Mouse (Mus musculus) spleen, postnatal 10 days (tissue): ENCODE results near the gene Phlda2.

Source experiments
- DNase-seq, 2 experiments: peaks; one replicate each; pipeline ENCODE4 v3.0.0; 2021 to 2022; ENCODE audit warnings: low spot score in 2 of 2

Gene Phlda2

DNA sequence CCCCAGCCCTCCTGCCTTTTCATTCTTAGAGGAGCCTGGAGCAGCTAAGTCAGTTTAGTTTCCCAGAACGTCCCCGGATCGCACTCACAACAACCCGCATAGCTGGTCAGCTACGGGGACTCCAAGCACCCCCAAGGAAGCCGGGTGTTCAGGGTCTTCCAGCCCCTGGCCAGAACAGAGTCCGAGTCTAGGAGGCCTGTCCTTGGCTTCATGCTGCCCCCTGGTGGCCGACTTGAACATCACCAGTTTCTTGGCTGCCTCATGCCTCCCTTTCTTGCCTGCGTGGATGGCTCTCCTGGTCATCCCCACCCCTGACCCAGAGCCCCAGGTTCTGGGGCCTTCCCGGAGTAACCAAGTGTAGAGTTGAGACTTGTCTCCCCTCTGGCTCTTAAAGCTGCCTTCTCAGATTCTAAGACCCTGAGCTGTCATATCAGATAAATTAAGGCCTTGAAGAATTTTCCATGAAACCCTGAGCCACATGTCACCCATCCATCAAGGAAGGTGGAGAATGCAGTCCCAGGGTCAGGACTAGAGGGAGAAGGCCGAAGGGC is 39.0 kb downstream of the Phlda2 start:
- DNase-seq: peak; percentile 58 to 82

DNA sequence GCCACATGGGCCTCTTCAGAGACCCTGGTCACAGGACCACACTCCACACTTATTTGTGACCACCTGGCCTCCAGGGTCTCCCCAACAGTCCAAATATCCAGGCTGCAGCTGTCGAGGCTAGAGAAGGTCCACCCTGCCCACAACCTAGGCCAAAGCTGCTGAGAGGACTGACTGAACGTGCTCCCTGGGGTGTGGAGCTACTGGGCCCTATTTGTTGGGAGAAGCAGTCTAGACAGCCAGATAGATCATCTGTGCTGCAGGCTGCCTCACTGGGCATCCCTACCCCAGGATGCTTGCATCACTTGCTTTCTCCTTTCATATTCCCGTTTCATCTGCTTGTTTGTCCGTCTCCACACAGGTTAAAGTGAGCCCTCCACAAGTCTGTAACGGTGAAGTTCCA is 40.4 kb downstream of the Phlda2 start:
- DNase-seq: no peak

DNA sequence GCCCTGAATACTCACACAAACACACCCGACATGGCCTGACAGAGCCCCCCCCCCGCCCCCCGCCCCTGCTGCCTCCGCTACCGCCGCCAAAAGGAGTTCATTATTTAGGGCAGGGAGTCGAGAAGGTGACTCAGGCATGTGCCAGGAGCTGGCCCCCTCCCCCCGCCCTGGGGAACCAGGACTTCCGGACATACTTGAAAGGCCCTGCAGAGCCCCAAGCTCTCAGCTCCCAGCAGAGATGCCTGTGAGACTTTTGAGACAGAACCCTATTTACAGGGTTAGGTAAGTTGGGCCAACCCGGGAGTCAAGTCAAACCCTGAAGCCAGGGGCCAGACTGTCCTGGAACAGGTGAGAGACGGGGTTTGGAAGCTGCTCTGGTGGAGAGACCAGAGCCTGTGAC is 41.0 kb downstream of the Phlda2 start:
- DNase-seq: no peak

DNA sequence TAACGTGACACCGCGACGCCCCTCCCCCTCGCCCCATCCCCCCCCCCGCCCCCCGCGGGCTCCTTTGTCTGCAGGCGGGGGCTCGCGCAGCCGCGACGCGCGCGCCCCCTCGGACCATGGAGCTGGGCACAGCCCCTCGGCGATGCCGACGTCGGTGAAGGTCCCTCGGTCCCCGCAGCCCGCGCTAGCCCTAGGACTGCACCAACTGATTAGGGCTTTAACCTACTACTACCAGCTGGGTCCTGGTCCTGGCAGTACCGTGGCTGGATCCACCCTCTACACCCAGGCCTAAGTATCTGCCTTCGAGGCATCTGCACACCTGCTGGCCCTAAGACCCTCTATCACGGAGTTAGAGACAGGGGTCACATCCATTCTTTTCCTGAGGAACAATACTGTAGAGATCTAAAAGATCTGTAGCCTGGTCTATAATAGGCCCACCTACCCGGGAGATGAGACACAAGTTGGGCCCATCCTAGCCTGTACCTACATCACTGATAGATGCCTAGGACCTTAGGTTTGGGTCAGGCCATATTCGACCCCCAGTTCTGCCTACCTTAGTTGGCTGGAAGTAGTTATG is 41.6 kb downstream of the Phlda2 start:
- DNase-seq: no peak

DNA sequence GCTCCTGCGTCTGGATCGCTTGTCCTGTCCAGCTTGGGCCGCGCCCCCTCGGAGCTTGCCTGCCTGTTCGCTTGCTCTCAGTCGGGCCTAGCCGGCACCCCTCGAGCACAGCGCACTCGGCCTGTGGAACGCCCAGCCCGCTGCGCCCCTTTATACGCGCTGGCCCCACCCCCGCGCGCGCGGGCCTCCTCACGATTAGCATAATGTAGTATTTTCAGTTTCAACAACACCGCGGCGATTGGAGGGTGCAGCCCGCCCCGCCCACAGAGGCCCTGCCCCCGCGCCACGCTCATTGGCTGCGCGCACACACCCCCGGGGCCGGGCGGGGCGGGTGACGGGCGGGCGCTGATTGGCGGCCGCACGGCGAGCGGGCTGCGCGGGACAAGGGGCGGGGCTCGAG is 42.1 kb downstream of the Phlda2 start, which contains the start of gene Cdkn1c:
Cdkn1c (minus strand) TSS at position 177 of the 400 bp plus-strand sequence.
- peak; percentile 58 to 86 for DNase-seq

DNA sequence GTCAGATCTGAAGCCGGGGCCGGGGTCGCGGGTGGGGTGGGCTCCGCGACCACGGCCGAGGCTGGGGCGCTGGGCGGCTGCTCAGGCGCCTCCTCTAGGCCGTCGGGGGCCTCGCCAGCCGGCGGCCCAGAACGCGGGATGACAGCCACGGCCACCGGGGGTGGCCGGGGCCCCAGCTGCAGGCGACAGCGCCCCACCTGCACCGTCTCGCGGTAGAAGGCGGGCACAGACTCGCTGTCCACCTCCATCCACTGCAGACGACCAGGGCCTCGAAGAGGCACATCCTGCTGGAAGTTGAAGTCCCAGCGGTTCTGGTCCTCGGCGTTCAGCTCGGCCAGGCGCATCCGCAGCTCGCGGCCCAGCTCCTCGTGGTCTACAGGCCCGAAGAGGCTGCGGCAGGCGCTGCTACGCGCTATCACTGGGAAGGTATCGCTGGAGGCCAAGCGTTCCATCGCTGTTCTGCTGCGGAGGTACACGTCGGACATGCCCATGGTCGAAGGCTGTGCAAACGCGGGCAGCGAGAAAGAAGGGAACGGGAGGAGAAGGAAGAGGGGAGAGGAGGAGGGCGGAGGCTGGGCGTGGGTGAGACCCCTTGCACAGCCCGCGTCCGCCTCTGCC is 42.6 kb downstream of the Phlda2 start:
- DNase-seq: peak in 1 of 2 experiments; percentile 26

DNA sequence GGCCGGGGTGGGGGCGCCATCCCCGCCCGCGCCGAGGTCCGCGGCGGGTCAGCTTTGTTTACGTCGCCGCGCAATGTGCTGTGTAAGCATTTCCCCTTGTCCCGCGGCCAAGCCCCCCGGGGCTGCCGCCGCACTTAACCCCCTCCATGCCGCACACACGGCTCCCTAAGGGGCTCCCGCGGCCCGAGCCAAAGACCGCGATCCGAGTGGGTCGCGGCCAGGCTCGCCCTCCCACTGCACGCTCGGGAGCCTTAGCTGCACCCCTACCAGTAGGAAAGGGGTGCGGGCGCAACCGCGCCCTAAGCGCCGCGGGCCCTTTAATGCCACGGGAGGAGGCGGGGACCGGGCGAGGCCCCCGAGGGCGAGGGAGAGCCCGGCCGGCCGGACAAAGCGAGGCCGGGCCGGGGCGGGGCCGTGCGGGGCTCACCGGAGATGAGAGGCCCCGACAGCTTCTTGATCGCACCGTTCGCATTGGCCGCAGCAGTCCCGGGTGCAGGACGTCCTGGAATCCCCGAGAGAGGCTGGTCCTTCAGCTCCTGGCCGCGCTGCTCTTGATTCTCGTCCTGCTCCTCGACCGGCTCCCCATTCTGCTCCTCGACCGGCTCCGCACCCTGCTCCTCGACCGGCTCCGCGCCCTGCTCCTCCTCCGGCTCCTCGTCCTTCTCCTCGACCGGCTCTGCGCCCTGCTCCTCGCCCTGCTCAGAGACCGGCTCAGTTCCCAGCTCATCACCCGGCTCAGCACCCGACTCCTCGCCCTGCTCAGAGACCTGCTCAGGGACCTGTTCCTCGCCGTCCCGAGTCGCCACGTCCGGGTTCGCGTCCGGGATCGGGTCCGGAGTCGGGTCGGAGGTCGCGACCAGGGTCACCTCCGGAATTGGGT is 43.4 kb downstream of the Phlda2 start:
- DNase-seq: peak in 1 of 2 experiments; percentile 29

DNA sequence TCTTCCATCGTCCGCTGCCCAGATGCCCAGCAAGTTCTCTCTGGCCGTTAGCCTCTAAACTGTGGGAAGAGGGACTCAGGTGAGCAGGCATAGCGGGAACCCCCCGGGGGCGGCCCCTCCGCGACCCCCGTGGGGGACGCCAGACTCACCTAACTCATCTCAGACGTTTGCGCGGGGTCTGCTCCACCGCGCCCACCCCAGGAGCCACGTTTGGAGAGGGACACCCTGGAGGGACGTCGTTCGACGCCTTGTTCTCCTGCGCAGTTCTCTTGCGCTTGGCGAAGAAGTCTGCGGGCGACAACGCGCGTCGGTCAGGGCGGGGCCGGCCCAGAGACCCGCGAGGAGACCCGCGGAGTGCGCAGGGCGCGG is 44.0 kb downstream of the Phlda2 start:
- DNase-seq: no peak
